Mouse (Mus musculus): ENCODE measurements at regions not wholly inside any gene's neighbourhood (a gene's known extent, or its start where the extent isn't known, plus 50 kb on each side); places are given as distances from the start of the nearest gene placed in this dataset.

DNA sequence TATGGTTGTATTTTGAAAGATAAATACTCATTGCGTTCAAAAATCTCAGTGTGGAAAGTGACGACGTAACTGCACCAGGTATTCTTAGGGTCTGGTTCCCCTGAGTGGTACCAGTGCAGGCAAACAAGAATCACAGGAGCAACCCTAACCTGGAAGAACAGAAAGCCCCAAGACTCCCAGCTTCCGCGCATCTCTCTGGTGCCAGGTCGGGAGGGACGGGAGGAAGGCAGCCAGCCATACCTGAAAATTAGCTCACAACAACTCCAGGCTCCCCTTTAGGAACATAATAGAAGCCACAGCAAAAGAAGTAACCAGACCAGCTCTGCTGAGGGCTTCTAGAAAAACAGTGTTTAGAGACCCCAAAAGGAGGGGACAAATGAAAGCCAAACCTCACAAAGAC is 235.4 kb upstream of the Kazn start:
- H3K4me1 ChIP-seq (ENCODE audit: control insufficient read depth, insufficient read depth, low read length), result no peaks in the 10 kb centered on the region
- H3K36me3 ChIP-seq (ENCODE audit: control insufficient read depth, insufficient read depth, low read length), result no peaks in the 10 kb centered on the region
- ATAC-seq (ENCODE audit: insufficient read depth, low FRiP score), result no peak
- no peaks in the 10 kb centered on the region for H3K9me3 ChIP-seq (replicated peaks; ENCODE audit: control insufficient read depth, low read length)
- no peaks in the 10 kb centered on the region for H3K27me3 ChIP-seq (ENCODE audit: control insufficient read depth, insufficient read depth, low read length)
- H3K9ac ChIP-seq (ENCODE audit: low read length), result no peak overlapping the region
- no peak overlapping the region for H3K4me3 ChIP-seq (replicated peaks; ENCODE audit: low read length)
- 82% methylated on average over 7 of the region's 7 CpGs for WGBS
- no peak overlapping the region for H3K27ac ChIP-seq (ENCODE audit: low read length)
- no peak overlapping the region for H3K4me2 ChIP-seq (ENCODE audit: low read depth, low read length)

DNA sequence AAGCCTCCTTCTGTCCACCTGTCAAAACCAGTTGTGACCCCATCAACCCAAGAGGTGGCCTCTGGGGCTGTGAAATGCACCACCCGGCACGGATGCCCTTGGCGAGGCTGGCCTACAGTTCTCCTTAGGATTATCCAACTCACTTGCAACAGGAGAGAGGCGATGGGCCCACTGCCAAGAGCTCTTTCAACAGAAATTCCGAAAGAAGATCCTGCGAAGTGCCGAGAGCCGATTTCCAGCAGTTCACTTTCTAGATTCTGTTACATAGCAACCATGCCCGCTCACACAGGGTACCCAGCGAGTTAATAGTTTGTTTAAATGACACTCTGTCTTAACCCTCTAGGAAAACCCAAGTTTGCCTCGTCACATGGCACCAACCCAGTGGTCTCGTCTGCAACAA is 234.8 kb upstream of the Kazn start:
- Histone ChIP-seq H3K36me3 (ENCODE audit: control insufficient read depth, insufficient read depth, low read length) (no peaks in the 10 kb centered on the region), H3K4me1 (ENCODE audit: control insufficient read depth, insufficient read depth, low read length) (no peaks in the 10 kb centered on the region), H3K4me3 (replicated peaks; ENCODE audit: low read length) (no peak overlapping the region), H3K9me3 (replicated peaks; ENCODE audit: control insufficient read depth, low read length) (no peaks in the 10 kb centered on the region), H3K9ac (ENCODE audit: low read length) (no peak overlapping the region), H3K4me2 (ENCODE audit: low read depth, low read length) (no peak overlapping the region), H3K27me3 (ENCODE audit: control insufficient read depth, insufficient read depth, low read length) (no peaks in the 10 kb centered on the region), H3K27ac (ENCODE audit: low read length) (no peak overlapping the region)
- no peak for ATAC-seq (ENCODE audit: insufficient read depth, low FRiP score)
- 46% methylated on average over 12 of the region's 12 CpGs for WGBS

DNA sequence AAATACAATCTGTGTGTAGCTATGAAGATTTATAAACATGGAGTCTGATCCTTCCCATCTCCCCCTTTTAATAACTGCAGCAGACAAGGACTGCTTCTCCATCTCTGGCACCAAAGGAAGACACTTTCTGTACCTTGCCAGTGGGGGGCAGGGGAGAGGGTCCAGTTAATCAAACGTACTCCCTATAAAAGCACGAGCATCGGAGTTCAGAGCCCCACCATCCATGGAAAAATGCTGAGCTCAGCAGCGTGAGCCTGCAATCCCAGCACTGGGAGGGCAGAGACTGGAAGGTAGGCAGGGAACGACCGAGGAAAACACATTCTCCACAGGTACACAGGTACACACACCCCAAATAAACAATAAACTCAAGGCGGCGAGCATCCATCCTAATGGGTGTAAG is 234.1 kb upstream of the Kazn start:
- ATAC-seq (ENCODE audit: insufficient read depth, low FRiP score), result no peak
- WGBS, result 85% methylated on average over 8 of the region's 8 CpGs

DNA sequence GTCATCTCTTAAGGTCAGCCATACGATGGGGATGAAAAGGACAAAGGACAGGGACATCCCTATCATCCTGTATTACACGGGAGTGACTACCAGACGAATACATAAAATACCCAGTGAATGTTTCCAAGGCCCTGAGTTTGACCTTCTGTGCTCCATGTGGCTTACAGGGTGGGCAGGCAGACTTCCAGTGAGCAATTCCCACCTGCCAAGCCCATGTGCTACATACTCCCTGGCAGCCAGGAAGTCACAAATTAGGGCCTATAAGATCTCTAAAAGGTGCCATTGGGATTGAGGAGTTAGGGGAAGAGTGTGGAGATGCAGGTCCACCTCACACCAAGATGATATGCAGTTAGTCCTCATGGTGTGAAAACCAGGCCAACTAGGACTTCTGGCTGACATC is 233.1 kb upstream of the Kazn start:
- no peak overlapping the region for H3K27ac ChIP-seq (ENCODE audit: low read length)
- no peak overlapping the region for H3K9ac ChIP-seq (ENCODE audit: low read length)
- 88% methylated on average over 3 of the region's 3 CpGs for WGBS
- ATAC-seq (ENCODE audit: insufficient read depth, low FRiP score), result no peak
- no peak overlapping the region for H3K4me3 ChIP-seq (replicated peaks; ENCODE audit: low read length)
- no peaks in the 10 kb centered on the region for H3K36me3 ChIP-seq (ENCODE audit: control insufficient read depth, insufficient read depth, low read length)
- no peaks in the 10 kb centered on the region for H3K4me1 ChIP-seq (ENCODE audit: control insufficient read depth, insufficient read depth, low read length)
- H3K27me3 ChIP-seq (ENCODE audit: control insufficient read depth, insufficient read depth, low read length), result no peaks in the 10 kb centered on the region
- H3K9me3 ChIP-seq (replicated peaks; ENCODE audit: control insufficient read depth, low read length), result no peaks in the 10 kb centered on the region
- H3K4me2 ChIP-seq (ENCODE audit: low read depth, low read length), result no peak overlapping the region

More for the DNA sequence above, 234.1 kb upstream of the Kazn start:
- H3K4me3 ChIP-seq (replicated peaks; ENCODE audit: low read length), result no peak overlapping the region
- no peak overlapping the region for H3K9ac ChIP-seq (ENCODE audit: low read length)
- no peaks in the 10 kb centered on the region for H3K4me1 ChIP-seq (ENCODE audit: control insufficient read depth, insufficient read depth, low read length)
- H3K4me2 ChIP-seq (ENCODE audit: low read depth, low read length), result no peak overlapping the region
- H3K36me3 ChIP-seq (ENCODE audit: control insufficient read depth, insufficient read depth, low read length), result no peaks in the 10 kb centered on the region
- no peaks in the 10 kb centered on the region for H3K9me3 ChIP-seq (replicated peaks; ENCODE audit: control insufficient read depth, low read length)
- H3K27ac ChIP-seq (ENCODE audit: low read length), result no peak overlapping the region
- H3K27me3 ChIP-seq (ENCODE audit: control insufficient read depth, insufficient read depth, low read length), result no peaks in the 10 kb centered on the region

DNA sequence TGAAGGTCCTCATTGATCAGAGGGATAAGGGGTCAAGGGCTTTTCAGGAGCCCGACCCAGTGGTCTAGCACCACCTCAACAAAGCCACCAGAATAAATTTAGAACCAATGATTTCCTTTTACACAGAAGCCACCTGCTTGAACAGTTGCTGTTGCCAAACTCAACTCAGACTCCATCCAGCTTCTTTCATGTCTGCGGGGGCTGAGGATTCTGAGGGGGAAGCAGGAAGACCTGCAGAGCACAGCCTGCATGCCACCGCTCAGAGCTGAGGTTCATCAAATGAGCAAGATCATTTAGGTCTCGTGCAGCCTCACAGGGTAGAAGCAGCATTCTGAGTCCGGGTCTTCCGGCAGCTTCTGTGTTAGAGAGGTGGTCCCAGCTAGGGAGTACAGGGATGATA is 231.6 kb upstream of the Kazn start:
- Histone ChIP-seq H3K9me3 (replicated peaks; ENCODE audit: control insufficient read depth, low read length) (no peaks in the 10 kb centered on the region), H3K4me3 (replicated peaks; ENCODE audit: low read length) (no peak overlapping the region), H3K27me3 (ENCODE audit: control insufficient read depth, insufficient read depth, low read length) (no peaks in the 10 kb centered on the region), H3K4me1 (ENCODE audit: control insufficient read depth, insufficient read depth, low read length) (no peaks in the 10 kb centered on the region), H3K27ac (ENCODE audit: low read length) (no peak overlapping the region), H3K36me3 (ENCODE audit: control insufficient read depth, insufficient read depth, low read length) (no peaks in the 10 kb centered on the region), H3K4me2 (ENCODE audit: low read depth, low read length) (no peak overlapping the region), H3K9ac (ENCODE audit: low read length) (no peak overlapping the region)
- ATAC-seq (ENCODE audit: insufficient read depth, low FRiP score), result no peak
- WGBS, result 90% methylated on average over 6 of the region's 6 CpGs

DNA sequence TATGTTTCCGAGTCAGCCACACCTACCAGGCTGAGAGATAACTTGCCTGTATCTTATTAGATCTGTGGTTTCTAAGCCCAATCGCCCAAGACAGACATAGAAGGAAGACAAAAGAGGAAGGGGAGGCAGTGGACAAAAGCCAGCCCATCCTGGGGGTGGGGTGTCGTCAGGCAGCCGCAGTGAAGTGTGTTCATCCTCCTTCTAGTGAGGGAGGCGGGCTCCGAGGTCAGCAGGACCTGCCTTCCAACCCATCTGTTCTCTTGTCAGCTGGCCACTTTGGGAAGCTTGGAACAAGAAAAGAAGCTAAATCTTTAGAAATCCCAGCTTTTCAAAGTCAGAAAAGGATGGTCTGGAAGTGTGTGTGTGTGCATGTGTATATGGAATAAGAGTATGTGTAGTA is 228.7 kb upstream of the Kazn start:
- Histone ChIP-seq H3K9ac (ENCODE audit: low read length) (no peak overlapping the region), H3K27ac (ENCODE audit: low read length) (no peak overlapping the region), H3K4me1 (ENCODE audit: control insufficient read depth, insufficient read depth, low read length) (no peaks in the 10 kb centered on the region), H3K27me3 (ENCODE audit: control insufficient read depth, insufficient read depth, low read length) (no peaks in the 10 kb centered on the region), H3K36me3 (ENCODE audit: control insufficient read depth, insufficient read depth, low read length) (no peaks in the 10 kb centered on the region), H3K9me3 (replicated peaks; ENCODE audit: control insufficient read depth, low read length) (no peaks in the 10 kb centered on the region), H3K4me2 (ENCODE audit: low read depth, low read length) (no peak overlapping the region), H3K4me3 (replicated peaks; ENCODE audit: low read length) (no peak overlapping the region)
- ATAC-seq (ENCODE audit: insufficient read depth, low FRiP score), result no peak
- 56% methylated on average over 6 of the region's 6 CpGs for WGBS

DNA sequence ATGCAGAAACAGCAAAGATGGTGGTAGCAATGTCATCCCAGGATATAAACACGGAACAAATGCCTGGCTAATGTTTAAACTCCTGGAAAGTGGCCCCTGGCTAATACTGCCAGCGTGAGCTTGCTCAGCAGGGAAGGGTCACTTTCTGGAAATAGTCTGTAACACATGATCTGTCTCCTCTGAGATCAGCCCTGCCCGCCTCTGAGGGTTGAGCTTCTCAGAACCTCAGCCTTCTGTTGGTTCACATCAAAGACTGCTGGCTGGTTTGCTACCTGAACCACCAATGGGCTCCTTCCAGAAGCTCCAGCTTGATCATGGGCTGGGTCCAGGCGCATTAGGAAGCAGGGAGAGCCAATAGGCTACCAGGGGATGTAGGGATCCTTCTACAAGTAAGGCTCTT is 226.0 kb upstream of the Kazn start:
- Histone ChIP-seq H3K9me3 (replicated peaks; ENCODE audit: control insufficient read depth, low read length) (no peaks in the 10 kb centered on the region), H3K4me2 (ENCODE audit: low read depth, low read length) (no peak overlapping the region), H3K9ac (ENCODE audit: low read length) (no peak overlapping the region), H3K4me3 (replicated peaks; ENCODE audit: low read length) (no peak overlapping the region), H3K4me1 (ENCODE audit: control insufficient read depth, insufficient read depth, low read length) (no peaks in the 10 kb centered on the region), H3K36me3 (ENCODE audit: control insufficient read depth, insufficient read depth, low read length) (no peaks in the 10 kb centered on the region), H3K27ac (ENCODE audit: low read length) (no peak overlapping the region), H3K27me3 (ENCODE audit: control insufficient read depth, insufficient read depth, low read length) (no peaks in the 10 kb centered on the region)
- 80% methylated on average over 4 of the region's 4 CpGs for WGBS
- no peak for ATAC-seq (ENCODE audit: insufficient read depth, low FRiP score)

DNA sequence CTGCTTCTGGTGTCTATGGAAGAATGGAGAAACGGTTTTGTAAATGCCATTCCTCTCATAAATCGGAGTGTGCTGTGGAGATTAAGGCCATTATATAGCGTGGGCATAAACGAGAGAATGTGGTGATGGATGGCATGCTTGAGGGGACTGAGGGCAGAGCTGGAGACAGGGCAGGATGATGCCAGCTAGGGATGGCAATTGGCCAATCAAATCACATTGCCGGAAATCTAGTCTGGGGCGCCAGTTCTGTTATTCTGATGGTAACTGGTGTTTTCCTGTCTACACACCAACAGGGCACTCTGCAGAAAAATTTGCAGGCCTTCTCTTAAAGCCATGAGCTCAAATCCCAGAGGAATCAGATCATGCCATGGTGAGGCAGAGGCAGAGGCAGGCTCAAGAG is 224.9 kb upstream of the Kazn start:
- Histone ChIP-seq H3K36me3 (ENCODE audit: control insufficient read depth, insufficient read depth, low read length) (no peaks in the 10 kb centered on the region), H3K4me1 (ENCODE audit: control insufficient read depth, insufficient read depth, low read length) (no peaks in the 10 kb centered on the region), H3K4me2 (ENCODE audit: low read depth, low read length) (no peak overlapping the region), H3K4me3 (replicated peaks; ENCODE audit: low read length) (no peak overlapping the region), H3K9me3 (replicated peaks; ENCODE audit: control insufficient read depth, low read length) (no peaks in the 10 kb centered on the region), H3K9ac (ENCODE audit: low read length) (no peak overlapping the region), H3K27me3 (ENCODE audit: control insufficient read depth, insufficient read depth, low read length) (no peaks in the 10 kb centered on the region), H3K27ac (ENCODE audit: low read length) (no peak overlapping the region)
- WGBS, result 86% methylated on average over 6 of the region's 6 CpGs
- ATAC-seq (ENCODE audit: insufficient read depth, low FRiP score), result no peak

DNA sequence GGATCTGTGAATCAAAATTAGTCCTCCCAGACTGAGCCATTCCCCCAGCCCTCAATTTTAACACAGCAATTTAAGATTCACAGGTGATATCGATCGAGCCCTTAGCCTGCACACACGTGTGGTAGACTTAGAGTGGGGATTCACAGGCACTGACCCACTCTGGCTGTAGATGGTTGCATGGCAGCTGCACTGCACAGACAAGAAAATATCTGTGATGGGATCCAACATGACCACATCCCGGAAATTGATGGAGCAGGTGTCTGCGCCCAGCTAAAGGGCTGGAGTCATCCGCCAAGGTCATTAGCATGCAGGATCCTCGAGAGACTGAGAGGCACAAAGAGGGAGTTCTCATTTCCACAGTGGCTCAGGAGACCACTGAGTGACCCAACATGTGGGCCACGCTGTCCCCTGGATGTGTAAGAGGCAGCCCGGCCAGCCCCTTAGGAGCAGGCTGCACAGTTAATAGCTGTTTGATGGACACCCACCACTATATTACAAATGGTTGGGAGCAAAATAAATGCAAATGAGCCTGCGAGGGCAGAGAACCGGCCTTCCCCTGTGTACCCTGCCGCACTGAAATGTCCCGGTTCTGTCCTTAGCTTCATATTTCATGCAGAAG is 221.4 kb upstream of the Kazn start:
- Histone ChIP-seq H3K27ac (ENCODE audit: low read length) (no peak overlapping the region), H3K36me3 (ENCODE audit: control insufficient read depth, insufficient read depth, low read length) (no peaks in the 10 kb centered on the region), H3K4me2 (ENCODE audit: low read depth, low read length) (no peak overlapping the region), H3K9me3 (replicated peaks; ENCODE audit: control insufficient read depth, low read length) (no peaks in the 10 kb centered on the region), H3K27me3 (ENCODE audit: control insufficient read depth, insufficient read depth, low read length) (no peaks in the 10 kb centered on the region), H3K4me1 (ENCODE audit: control insufficient read depth, insufficient read depth, low read length) (no peaks in the 10 kb centered on the region), H3K4me3 (replicated peaks; ENCODE audit: low read length) (no peak overlapping the region), H3K9ac (ENCODE audit: low read length) (no peak overlapping the region)
- ATAC-seq (ENCODE audit: insufficient read depth, low FRiP score), result no peak
- WGBS, result 86% methylated on average over 13 of the region's 13 CpGs

DNA sequence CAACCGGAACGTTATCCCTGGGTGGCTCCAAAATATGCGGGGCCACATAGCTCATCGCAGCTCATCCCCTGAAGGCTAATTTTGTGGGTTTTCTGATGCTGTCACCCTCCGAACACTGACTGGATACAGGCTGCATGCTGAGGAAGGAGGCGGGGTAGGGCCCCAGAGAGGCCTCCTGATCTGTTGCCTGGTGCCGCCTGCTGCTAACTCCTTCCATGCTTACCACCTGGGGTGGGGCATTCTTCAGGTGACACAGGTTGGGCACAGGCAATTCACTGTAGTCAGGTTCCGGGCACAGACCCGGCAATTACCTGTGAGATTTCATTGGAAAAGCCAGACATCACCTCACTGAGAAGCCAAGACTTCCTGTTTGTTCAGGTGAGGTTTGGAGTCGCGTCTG is 213.4 kb upstream of the Kazn start:
- H3K27ac ChIP-seq (ENCODE audit: low read length), result no peak overlapping the region

More for the DNA sequence above, 213.4 kb upstream of the Kazn start:
- H3K36me3 ChIP-seq (ENCODE audit: control insufficient read depth, insufficient read depth, low read length), result no peaks in the 10 kb centered on the region
- WGBS, result 44% methylated on average over 11 of the region's 11 CpGs
- H3K4me1 ChIP-seq (ENCODE audit: control insufficient read depth, insufficient read depth, low read length), result peaks cover 3% of the 10 kb centered on the region
- H3K4me3 ChIP-seq (replicated peaks; ENCODE audit: low read length), result no peak overlapping the region
- H3K9ac ChIP-seq (ENCODE audit: low read length), result no peak overlapping the region
- no peaks in the 10 kb centered on the region for H3K27me3 ChIP-seq (ENCODE audit: control insufficient read depth, insufficient read depth, low read length)
- H3K4me2 ChIP-seq (ENCODE audit: low read depth, low read length), result no peak overlapping the region
- no peak for ATAC-seq (ENCODE audit: insufficient read depth, low FRiP score)
- H3K9me3 ChIP-seq (replicated peaks; ENCODE audit: control insufficient read depth, low read length), result no peaks in the 10 kb centered on the region

Data from stomach, embryonic 16.5 days (tissue).